Mouse (Mus musculus) cortical plate, adult 2 months (tissue): ENCODE data around the gene Prpf3. TPM values are rescaled to one million over a fixed set of nuclear protein-coding genes. Genes with fewer than 3 reads are reported as not detected.

Source experiments
- H3K27ac ChIP-seq: fragments of 200-500 bp; 2 replicates; pipeline ENCODE4 v1.5.1; 2012; ENCODE audit warnings: low read length, control low read depth, inconsistent platforms; ENCODE audit not compliant: insufficient read depth
- H3K4me1 ChIP-seq: fragments of 200-500 bp; 2 replicates; pipeline ENCODE4 v1.6.1; 2011; ENCODE audit warnings: low read length; ENCODE audit not compliant: control insufficient read depth, insufficient read depth
- H3K4me3 ChIP-seq: fragments of 200-500 bp; 2 replicates; pipeline ENCODE4 v1.5.1; 2011; ENCODE audit warnings: mild to moderate bottlenecking, low read length, control low read depth; ENCODE audit not compliant: insufficient read depth
- CTCF ChIP-seq: fragments of 200-500 bp; IDR thresholded peaks from 2 replicates; pipeline ENCODE4 v1.5.1; 2011; ENCODE audit warnings: mild to moderate bottlenecking, control low read depth, low read length; ENCODE audit not compliant: insufficient read depth; ENCODE audit errors: extremely low read depth
- POLR2A ChIP-seq: fragments of 200-500 bp; IDR thresholded peaks from 2 replicates; pipeline ENCODE4 v1.6.1; 2011; ENCODE audit warnings: mild to moderate bottlenecking, low read length, control low read depth; ENCODE audit not compliant: insufficient read depth; ENCODE audit errors: extremely low read depth
- polyA plus RNA-seq: library from polyadenylated mRNA; depleted of rRNA; stranded (reverse); fragments of >200 nt; gene quantifications from 2 replicates; pipeline ENCODE4 v1.2.3, GENCODE M21; 2012

Gene Prpf3
- polyA plus RNA-seq, 1 experiment, result 36.0 TPM

DNA sequence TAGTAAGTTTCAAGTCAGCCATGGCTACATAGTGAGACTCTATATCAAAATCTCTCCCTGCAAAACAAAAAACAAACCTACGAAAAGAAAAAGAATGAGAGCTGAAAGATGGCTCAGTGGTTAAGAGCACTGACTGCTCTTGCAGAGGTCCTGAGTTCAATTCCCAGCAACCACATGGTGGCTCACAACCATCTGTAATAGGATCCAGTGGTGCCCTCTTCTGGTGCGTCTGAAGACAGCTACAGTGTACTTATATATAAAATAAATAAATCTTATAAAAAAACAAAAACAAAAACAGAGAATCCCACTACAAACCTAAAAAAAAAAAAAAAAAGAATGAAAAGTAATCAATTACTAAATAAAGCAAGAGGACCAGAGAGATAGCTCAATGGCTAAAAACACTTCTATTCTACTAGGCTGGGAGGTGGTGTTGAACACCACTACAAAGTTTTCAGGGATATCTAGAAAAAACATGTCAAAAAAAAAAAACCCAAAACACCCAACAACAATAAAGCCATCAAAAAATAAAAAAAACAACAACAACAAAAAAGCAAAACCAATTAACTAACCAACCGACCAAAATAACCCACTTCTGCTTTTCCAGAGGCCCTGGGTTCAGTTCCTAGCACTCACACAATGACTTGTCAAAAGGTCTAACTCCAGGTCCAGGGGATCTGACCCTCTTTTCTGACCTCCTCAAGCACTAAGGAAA lies 13.0 kb downstream of the Prpf3 start:
- TF ChIP-seq CTCF (no peak), POLR2A (no peak)
- no peak overlapping the region for H3K4me3 ChIP-seq
- H3K4me1 ChIP-seq, result no peaks in the 10 kb centered on the region
- no peak overlapping the region for H3K27ac ChIP-seq

DNA sequence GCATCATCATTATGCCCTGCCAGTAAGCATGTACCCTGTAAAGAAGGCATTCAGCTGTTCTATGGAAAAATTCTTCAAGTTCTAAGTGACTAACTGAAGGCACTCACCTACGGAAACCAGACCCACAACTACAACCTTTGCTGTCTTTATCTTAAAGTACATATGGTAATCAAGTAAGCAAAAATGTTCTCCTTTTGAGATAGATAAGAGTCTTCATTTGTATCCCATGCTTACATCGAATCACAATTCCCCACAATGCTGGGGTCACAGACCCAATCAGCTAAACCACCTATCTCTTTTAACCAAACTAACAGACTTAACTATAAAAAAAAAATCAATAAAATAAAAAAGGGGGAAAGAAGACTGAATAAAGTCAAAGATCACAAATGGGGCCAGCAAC lies 16.4 kb downstream of the Prpf3 start:
- no peak overlapping the region for H3K4me3 ChIP-seq
- no peak for TF ChIP-seq POLR2A
- no peak for TF ChIP-seq CTCF
- no peak overlapping the region for H3K27ac ChIP-seq
- H3K4me1 ChIP-seq, result no peaks in the 10 kb centered on the region

DNA sequence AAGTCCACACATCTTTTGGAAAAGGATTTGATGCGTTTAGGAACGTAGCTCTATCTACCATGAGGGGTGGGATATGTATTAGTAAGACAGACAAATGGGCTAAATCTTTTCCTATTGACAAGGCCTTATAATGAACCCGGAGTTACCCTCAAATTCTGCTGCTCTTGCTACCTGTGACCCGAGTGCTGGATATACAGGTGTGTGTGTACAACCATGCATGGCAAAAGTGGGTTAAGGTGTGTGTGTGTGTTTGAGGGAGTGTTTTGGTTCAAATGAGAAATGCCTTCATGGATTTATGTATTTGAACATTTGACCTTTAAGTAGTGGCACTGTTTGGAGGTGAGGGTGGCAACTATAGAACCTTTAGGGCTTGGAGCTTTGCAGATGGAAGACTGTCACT lies 26.6 kb downstream of the Prpf3 start:
- no peak for TF ChIP-seq CTCF
- no peak for TF ChIP-seq POLR2A
- Histone ChIP-seq H3K4me3 (no peak overlapping the region), H3K27ac (no peak overlapping the region), H3K4me1 (no peaks in the 10 kb centered on the region)

DNA sequence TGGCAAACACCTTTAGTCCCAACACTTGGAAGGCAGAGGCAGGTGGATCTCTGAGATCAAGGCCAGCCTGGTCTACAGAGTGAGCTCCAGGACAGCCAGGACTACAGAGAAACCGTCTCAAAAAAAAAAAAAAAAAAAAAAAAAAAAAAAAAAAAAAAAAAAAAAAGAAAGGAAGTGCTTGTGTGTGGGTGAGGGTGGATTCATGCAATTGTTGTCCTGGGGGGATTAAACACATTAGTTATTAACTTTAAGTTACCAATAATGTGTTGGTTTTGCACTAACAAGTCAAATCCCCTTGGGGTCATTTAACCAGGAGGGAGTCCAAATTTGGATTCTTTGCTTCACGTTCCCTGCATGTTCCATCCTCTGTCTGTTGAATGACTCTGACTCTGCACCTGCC lies 29.4 kb downstream of the Prpf3 start:
- TF ChIP-seq CTCF (no peak), POLR2A (no peak)
- no peaks in the 10 kb centered on the region for H3K4me1 ChIP-seq
- H3K4me3 ChIP-seq, result no peak overlapping the region
- no peak overlapping the region for H3K27ac ChIP-seq

DNA sequence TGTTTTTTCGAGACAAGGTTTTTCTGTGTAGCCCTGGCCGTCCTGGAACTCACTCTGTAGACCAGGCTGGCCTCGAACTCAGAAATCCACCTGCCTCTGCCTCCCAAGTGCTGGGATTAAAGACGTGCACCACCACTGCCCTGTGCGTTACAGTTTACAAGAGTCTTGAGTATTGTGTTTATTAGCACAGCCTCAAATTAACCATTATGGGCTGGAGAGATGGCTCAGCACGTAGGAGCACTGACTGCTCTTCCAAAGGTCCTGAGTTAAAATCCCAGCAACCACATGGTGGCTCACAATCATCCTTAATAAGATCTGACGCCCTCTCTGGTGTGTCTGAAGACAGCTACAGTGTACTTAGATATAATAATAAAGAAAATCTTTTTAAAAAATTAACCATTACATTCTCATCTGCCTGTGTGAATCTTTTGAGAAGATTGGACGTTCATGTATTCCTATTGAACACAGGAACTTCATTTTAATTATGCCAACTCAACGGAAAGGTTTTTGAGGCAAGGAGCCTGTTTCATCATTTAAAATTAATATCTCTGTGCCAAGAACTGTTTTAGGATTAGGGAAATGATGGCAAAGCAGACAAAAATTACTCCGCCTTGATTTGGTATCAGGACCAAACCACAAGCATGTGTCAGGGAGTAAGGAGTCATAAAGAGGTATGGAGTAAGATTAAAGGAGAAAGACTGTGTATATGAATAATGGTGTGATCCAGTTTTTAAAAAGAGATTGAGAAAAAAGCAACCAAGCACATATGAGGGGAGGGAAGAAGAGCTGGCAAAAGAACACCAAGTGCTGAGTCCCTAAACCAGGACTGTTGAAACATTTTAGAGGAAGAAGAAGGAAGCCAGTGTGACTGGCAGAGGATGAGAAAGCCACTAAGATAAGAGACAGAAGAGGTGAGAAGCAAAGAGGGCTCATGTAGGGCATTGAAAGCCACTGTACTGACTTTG lies 35.4 kb downstream of the Prpf3 start:
- TF ChIP-seq CTCF (no peak), POLR2A (no peak)

DNA sequence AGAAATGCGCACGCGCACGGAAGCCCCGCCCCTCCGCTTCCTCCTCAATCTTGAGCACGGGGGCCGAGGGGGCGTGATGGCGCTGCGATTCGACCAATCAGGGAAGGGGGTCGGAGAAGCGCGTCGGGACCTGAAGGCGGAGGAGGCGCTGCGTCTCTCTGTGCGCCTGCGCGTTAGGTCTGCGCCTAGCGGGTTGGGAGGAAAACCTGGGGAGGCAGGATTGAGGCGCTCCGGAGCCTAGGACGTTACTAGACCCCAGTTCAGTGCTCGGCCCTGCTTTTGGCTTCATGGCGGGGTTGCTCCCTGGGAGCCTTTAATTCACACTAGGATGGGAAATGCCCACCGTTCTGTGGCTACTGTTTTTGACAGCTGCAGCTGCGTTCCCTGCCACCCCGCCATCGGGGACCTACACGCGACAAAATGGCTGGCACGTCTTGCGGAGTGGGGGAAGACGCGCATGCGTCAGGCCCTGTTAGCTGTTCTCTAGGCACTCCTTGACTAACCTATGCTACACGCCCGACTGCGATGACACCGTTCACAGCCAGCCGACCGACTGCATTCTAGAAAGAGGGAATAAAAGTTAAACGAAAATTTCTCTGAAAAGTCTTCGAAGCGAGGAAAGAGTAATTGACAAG lies 36.2 kb downstream of the Prpf3 start:
- TF ChIP-seq CTCF (no peak), POLR2A (peak; percentile 90)
- H3K4me1 ChIP-seq, result peaks cover 2% of the 10 kb centered on the region; the same call in 1 of the 2 replicates
- H3K4me3 ChIP-seq, result peak overlapping the region; percentile 93
- peak overlapping the region; percentile 95 for H3K27ac ChIP-seq

More for the DNA sequence above, 35.4 kb downstream of the Prpf3 start:
- peak overlapping the region; percentile 93 for H3K4me3 ChIP-seq
- H3K27ac ChIP-seq, result peak overlapping the region; percentile 95
- H3K4me1 ChIP-seq, result peaks cover 2% of the 10 kb centered on the region; the same call in 1 of the 2 replicates

DNA sequence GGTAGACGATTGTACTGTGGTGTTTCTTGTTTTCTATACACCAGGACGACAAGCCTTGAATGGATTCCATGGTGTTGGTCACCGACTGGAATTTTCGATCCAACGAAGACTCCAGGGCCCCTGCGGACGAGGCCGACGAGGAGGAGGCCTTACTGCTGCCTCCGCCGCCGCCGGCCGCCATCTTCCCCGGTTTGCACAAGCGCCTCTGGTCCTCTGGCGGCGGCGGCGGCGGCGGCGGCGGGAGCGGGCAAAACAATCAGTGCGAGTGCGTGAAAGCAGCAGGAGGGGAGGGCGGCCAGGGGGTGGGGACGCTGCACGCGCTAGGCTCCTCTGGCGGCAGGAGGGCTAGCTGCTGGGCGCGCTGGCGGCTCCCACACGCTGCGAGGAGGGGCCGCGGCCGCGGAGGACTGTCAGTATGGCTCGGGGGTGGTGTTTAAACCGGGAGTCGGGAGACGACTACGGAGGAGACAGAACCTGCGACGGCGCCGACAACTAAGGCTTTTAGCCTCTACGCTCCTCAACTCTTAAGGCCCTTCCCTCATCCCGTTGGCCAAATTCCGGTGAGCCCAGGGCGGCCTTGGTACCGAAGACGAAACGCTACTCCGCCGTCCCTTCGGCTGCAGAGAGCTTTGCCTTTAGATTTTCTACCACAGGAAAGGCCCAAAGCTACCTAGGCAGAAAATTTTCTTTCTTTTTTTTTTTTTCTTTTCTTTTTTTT lies 37.0 kb downstream of the Prpf3 start, which contains the start of gene Rprd2:
Gene Rprd2, minus strand, starts transcription at position 293 of the 718 bp plus-strand sequence.
- H3K4me1 ChIP-seq, result peaks cover 2% of the 10 kb centered on the region; the same call in 1 of the 2 replicates
- TF ChIP-seq CTCF, result no peak
- TF ChIP-seq POLR2A, result peak; percentile 51; the same call in 1 of the 2 replicates
- peak within 1 kb of the TSS; percentile 95 for H3K27ac ChIP-seq
- H3K4me3 ChIP-seq, result peak within 1 kb of the TSS; percentile 93

DNA sequence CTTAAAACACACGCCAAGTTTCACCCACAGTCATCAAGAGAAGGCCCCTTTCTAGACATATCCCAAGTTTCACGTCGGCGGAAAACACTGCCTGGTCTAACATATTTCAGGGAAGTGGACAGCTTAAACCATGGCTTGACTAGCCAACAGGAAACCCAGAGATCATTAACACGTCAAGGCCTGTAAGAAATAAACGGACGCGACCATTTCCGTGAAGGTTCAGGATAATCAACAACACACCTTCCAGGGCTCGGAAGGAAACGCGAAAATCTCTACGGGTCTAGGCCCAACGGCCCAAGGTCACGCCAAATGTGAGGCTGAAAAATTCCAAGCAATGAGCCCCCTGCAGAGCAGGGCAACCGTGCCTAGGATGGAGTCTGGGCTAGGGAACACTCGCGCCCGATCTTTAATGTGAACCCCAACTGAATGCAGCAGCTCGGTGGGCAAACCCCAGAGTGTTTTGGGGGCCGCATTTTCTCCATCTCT lies 37.6 kb downstream of the Prpf3 start:
- peak overlapping the region; percentile 95 for H3K27ac ChIP-seq
- H3K4me1 ChIP-seq, result peaks cover 2% of the 10 kb centered on the region; the same call in 1 of the 2 replicates
- H3K4me3 ChIP-seq, result peak overlapping the region; percentile 93
- TF ChIP-seq CTCF (no peak), POLR2A (no peak)

DNA sequence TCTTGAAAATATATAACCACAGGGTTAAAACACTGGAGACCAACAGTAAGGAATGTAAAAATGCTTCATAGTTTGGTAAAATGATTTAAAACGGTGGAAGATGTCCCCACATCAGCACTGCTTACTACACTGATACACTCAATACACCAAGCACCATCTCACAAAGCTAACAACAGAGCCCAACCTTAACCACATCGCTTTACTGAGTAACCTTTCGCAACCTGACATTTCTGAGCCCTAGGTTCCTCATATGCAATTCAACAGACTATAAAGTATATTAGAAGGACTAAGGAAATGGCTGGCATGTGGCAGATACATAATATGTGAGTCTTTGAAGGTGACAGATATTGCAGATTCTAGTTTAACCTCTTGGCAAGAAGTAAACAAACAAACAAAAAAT lies 39.0 kb downstream of the Prpf3 start:
- H3K4me1 ChIP-seq, result peaks cover 2% of the 10 kb centered on the region; the same call in 1 of the 2 replicates
- H3K27ac ChIP-seq, result no peak overlapping the region
- TF ChIP-seq CTCF, result no peak
- no peak overlapping the region; the same call in 1 of the 2 replicates for H3K4me3 ChIP-seq
